Mouse (Mus musculus) lung, embryonic 16.5 days (tissue): Measurements from ENCODE around the gene Krcc1. TPM values are rescaled to one million over a fixed set of nuclear protein-coding genes. Genes with fewer than 3 reads are reported as not detected.
A peak's percentile ranks its signal among the peaks of the same experiment; 100 is the strongest.

Experiments used
- ATAC-seq: fragments of 200-750 bp; cut with Nextera tagmentation; 2 replicates; pipeline ENCODE4 v1.8.0; 2017; ENCODE audit warnings: low read depth, mild to moderate bottlenecking, moderate library complexity
- H3K27ac ChIP-seq: fragments of 300-500 bp; sonication (generic); 2 replicates; pipeline ENCODE4 v1.5.1; 2014; ENCODE audit warnings: mild to moderate bottlenecking, control low read depth, low read length
- H3K27me3 ChIP-seq: fragments of 300-500 bp; sonication (generic); 2 replicates; pipeline ENCODE4 v1.6.1; 2014; ENCODE audit warnings: low read depth, low read length, mixed read lengths; ENCODE audit not compliant: control insufficient read depth, insufficient read depth
- H3K36me3 ChIP-seq: fragments of 300-500 bp; sonication (generic); 2 replicates; pipeline ENCODE4 v1.6.1; 2014; ENCODE audit warnings: low read length; ENCODE audit not compliant: control insufficient read depth, insufficient read depth
- H3K4me1 ChIP-seq: fragments of 300-500 bp; sonication (generic); replicated peaks from 2 replicates; pipeline ENCODE4 v1.6.1; 2014; ENCODE audit warnings: low read length, mixed read lengths; ENCODE audit not compliant: control insufficient read depth, insufficient read depth
- H3K4me2 ChIP-seq: fragments of 300-500 bp; sonication (generic); 2 replicates; pipeline ENCODE4 v1.6.1; 2014; ENCODE audit warnings: low read depth, low read length, control low read depth
- H3K4me3 ChIP-seq: fragments of 300-500 bp; sonication (generic); 2 replicates; pipeline ENCODE4 v1.5.1; 2014; ENCODE audit warnings: mild to moderate bottlenecking, low read length, control low read depth
- H3K9ac ChIP-seq: fragments of 300-500 bp; sonication (generic); 2 replicates; pipeline ENCODE4 v1.6.1; 2014; ENCODE audit warnings: low read length, control low read depth
- H3K9me3 ChIP-seq: fragments of 300-500 bp; sonication (generic); 2 replicates; pipeline ENCODE4 v1.6.1; 2016; ENCODE audit warnings: low read length; ENCODE audit not compliant: control insufficient read depth
- WGBS: fragments of 180-500 bp; shearing (Covaris S2); extraction: QIAGEN DNeasy Blood & Tissue Kit; methylation state at CpG from one replicate; pipeline ENCODE4 v1.1.7; 2014; 5-methylcytosine and 5-hydroxymethylcytosine counted together
- microRNA-seq: library from miRNA; unstranded; fragments of <30 nt; microRNA quantifications from one replicate; pipeline ENCODE4, GENCODE M21; 2016
- polyA plus RNA-seq: library from polyadenylated mRNA; unstranded; fragments of >200 nt; fragmentation: Nextera tagmentation; extraction: Ambion mirVana; gene quantifications from 2 replicates; pipeline ENCODE4 v1.2.1, GENCODE M21; 2015

Gene Krcc1
- polyA plus RNA-seq, 1 experiment from 2014 or later: 52.2 TPM

GRCm38 (mm10) chr6:71333031-71333430 lies 61.6 kb downstream of the Krcc1 start:
- 79% methylated on average over 3 of the region's 3 CpGs for WGBS
- Histone ChIP-seq H3K36me3 (no peaks in the 10 kb centered on the region), H3K9ac (no peak overlapping the region), H3K9me3 (no peaks in the 10 kb centered on the region), H3K4me3 (no peak overlapping the region), H3K27ac (no peak overlapping the region), H3K27me3 (no peaks in the 10 kb centered on the region), H3K4me2 (no peak overlapping the region), H3K4me1 (no peaks in the 10 kb centered on the region)
- no peak for ATAC-seq

- H3K36me3 ChIP-seq: no peaks in the 10 kb centered on the region
- 83% methylated on average over 11 of the region's 11 CpGs for WGBS
- no peak overlapping the region for H3K27ac ChIP-seq
These were observed 62.2 kb downstream of the Krcc1 start for GRCm38 (mm10) chr6:71333578-71334273.

More at GRCm38 (mm10) chr6:71333578-71334273, 62.2 kb downstream of the Krcc1 start:
- Histone ChIP-seq H3K9ac (no peak overlapping the region), H3K4me2 (no peak overlapping the region), H3K4me1 (no peaks in the 10 kb centered on the region), H3K27me3 (no peaks in the 10 kb centered on the region), H3K4me3 (no peak overlapping the region), H3K9me3 (no peaks in the 10 kb centered on the region)
- ATAC-seq: no peak

Small RNA genes lying within 50 kb of the gene (microRNA-seq; reads per million reads assigned to microRNA genes)
- 14.6 reads per million, percentile 30 among the genes with 10 or more reads in this experiment for gene Mir8112

Other genes starting within 250 kb of the Krcc1 start
- gene Thnsl2, start 127.2 kb upstream of the Krcc1 start, polyA plus RNA-seq: 8.8 and 9.7 TPM in 2 replicates
- 0.70 and 5.1 TPM in 2 replicates for gene Fabp1, start 71.8 kb upstream of the Krcc1 start, polyA plus RNA-seq
- 3.3 and 4.2 TPM in 2 replicates for gene Smyd1, start 50.6 kb downstream of the Krcc1 start, polyA plus RNA-seq
- gene Cd8b1, start 51.1 kb downstream of the Krcc1 start, polyA plus RNA-seq: 0.57 and 2.3 TPM in 2 replicates
- gene Cd8a, start 101.8 kb downstream of the Krcc1 start, polyA plus RNA-seq: 0.20 and 1.3 TPM in 2 replicates
- gene Rmnd5a, start 169.0 kb downstream of the Krcc1 start, polyA plus RNA-seq: 9.7 and 11.3 TPM in 2 replicates
- gene Rnf103, start 222.2 kb downstream of the Krcc1 start, polyA plus RNA-seq: 7.4 and 10.8 TPM in 2 replicates